Mouse (Mus musculus) cerebellum, postnatal 14 days (tissue): ENCODE data around the gene Apod.

ENCODE experiments used
- DNase-seq, 2 experiments: peaks; one replicate each; pipeline ENCODE4 v3.0.0; 2021; ENCODE audit warnings: mixed read lengths in 2 of 2

The Apod gene

GRCm38 (mm10) chr16:31278581-31278980 lies 36.0 kb downstream of the Apod start:
- no peak for DNase-seq

- no peak for DNase-seq
Measured at GRCm38 (mm10) chr16:31278081-31278480, 36.5 kb downstream of the Apod start.

- DNase-seq = no peak
Measured at GRCm38 (mm10) chr16:31276962-31277361, 37.6 kb downstream of the Apod start.

- peak; percentile 68 to 72 for DNase-seq
Measured at GRCm38 (mm10) chr16:31276539-31276938, 38.1 kb downstream of the Apod start.

GRCm38 (mm10) chr16:31274674-31275460 lies 39.7 kb downstream of the Apod start, which contains the start of gene Ppp1r2:
Gene Ppp1r2 (minus strand): TSS chr16:31275277.
- DNase-seq = peak; percentile 95

- DNase-seq = peak in 1 of 2 experiments; percentile 13
Measured at GRCm38 (mm10) chr16:31274084-31274483, 40.5 kb downstream of the Apod start.

- no peak for DNase-seq
Measured at GRCm38 (mm10) chr16:31266692-31267091, 47.9 kb downstream of the Apod start.

- DNase-seq = no peak
Measured at GRCm38 (mm10) chr16:31256151-31256550, 58.5 kb downstream of the Apod start.

GRCm38 (mm10) chr16:31255685-31256084 lies 58.9 kb downstream of the Apod start:
- no peak for DNase-seq

- no peak for DNase-seq
Measured at GRCm38 (mm10) chr16:31249401-31249800, 65.2 kb downstream of the Apod start.

- DNase-seq = no peak
Measured at GRCm38 (mm10) chr16:31248717-31249116, 65.9 kb downstream of the Apod start.

GRCm38 (mm10) chr16:31247442-31247841 lies 67.2 kb downstream of the Apod start:
- DNase-seq = no peak
